Mouse (Mus musculus): ENCODE results near the gene Tram2.

GRCm38 (mm10) chr1:21097001-21097989, 18.3 kb upstream of the Tram2 start:
- no peak for TF ChIP-seq CTCF (IDR thresholded peaks at IDR 0.05; ENCODE audit: control insufficient read depth, insufficient read depth, insufficient read length)
- no peak for TF ChIP-seq USF1 (IDR thresholded peaks at IDR 0.05; ENCODE audit: low read depth)

Data from C2C12 (cell line).